Mouse (Mus musculus) midbrain, embryonic 12.5 days (tissue): ENCODE results near the gene Gm29427. TPM values are rescaled to one million over a fixed set of nuclear protein-coding genes. Genes with fewer than 3 reads are reported as not detected.

Experiments
- ATAC-seq: fragments of 200-750 bp; cut with Nextera tagmentation; 2 replicates; pipeline ENCODE4 v1.8.0; 2017; ENCODE audit warnings: low read depth, moderate TSS enrichment, moderate library complexity; ENCODE audit not compliant: low FRiP score
- H3K27ac ChIP-seq: fragments of 300-500 bp; sonication (generic); replicated peaks from 2 replicates; pipeline ENCODE4 v1.5.1; 2016; ENCODE audit warnings: mild to moderate bottlenecking
- H3K27me3 ChIP-seq: fragments of 300-500 bp; sonication (generic); 2 replicates; pipeline ENCODE4 v1.6.1; 2016; ENCODE audit warnings: mild to moderate bottlenecking
- H3K36me3 ChIP-seq: fragments of 300-500 bp; sonication (generic); 2 replicates; pipeline ENCODE4 v1.6.1; 2016
- H3K4me1 ChIP-seq: fragments of 300-500 bp; sonication (generic); 2 replicates; pipeline ENCODE4 v1.6.1; 2016
- H3K4me2 ChIP-seq: fragments of 300-500 bp; sonication (generic); replicated peaks from 2 replicates; pipeline ENCODE4 v1.6.1; 2016; ENCODE audit warnings: mild to moderate bottlenecking, moderate library complexity
- H3K4me3 ChIP-seq: fragments of 300-500 bp; sonication (generic); 2 replicates; pipeline ENCODE4 v1.5.1; 2016; ENCODE audit warnings: mild to moderate bottlenecking
- H3K9ac ChIP-seq: fragments of 300-500 bp; sonication (generic); replicated peaks from 2 replicates; pipeline ENCODE4 v1.6.1; 2016; ENCODE audit warnings: mild to moderate bottlenecking, moderate library complexity
- H3K9me3 ChIP-seq: fragments of 300-500 bp; sonication (generic); 2 replicates; pipeline ENCODE4 v1.6.1; 2016; ENCODE audit warnings: mild to moderate bottlenecking
- WGBS: fragments of 180-500 bp; shearing (Covaris S2); methylation state at CpG from one replicate; pipeline ENCODE4 v1.1.7; 2016; 5-methylcytosine and 5-hydroxymethylcytosine counted together
- polyA plus RNA-seq: library from polyadenylated mRNA; unstranded; fragments of >200 nt; fragmentation: Nextera tagmentation; extraction: Ambion mirVana; gene quantifications from 2 replicates; pipeline ENCODE4 v1.2.1, GENCODE M21; 2016

Gene Gm29427
- polyA plus RNA-seq, 1 experiment from 2014 or later = not detected

DNA sequence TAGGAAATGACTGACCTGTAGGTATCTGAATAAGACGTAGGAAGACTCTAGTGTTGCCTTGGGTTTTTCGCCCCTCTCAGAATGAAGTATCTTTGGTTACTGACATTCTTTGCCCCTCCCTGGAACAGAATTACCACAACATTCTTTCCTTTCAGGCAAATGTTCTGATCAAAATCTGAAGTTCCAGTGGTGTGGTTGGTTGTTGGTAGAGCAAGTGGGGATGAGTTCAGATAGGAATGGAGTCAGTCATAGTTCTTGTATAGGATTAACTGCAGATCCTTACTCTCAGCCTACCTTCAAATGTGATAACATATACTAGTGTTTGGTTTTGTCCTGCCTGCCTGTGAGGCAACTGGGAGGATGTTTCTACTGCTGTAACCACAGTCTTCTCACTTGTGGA is 86.1 kb downstream of the Gm29427 start, which contains the start of gene Zp3r:
Gene Zp3r (minus strand): TSS at position 101 of the 400 bp plus-strand sequence.
- Histone ChIP-seq H3K4me3 (no peak within 1 kb of the TSS), H3K36me3 (no peaks in the 10 kb centered on the region), H3K4me1 (no peaks in the 10 kb centered on the region), H3K27me3 (no peaks in the 10 kb centered on the region), H3K4me2 (no peak within 1 kb of the TSS), H3K27ac (no peak within 1 kb of the TSS), H3K9ac (no peak within 1 kb of the TSS), H3K9me3 (no peaks in the 10 kb centered on the region)
- no peak for ATAC-seq
- WGBS = 93% methylated on average over 2 of the region's 2 CpGs

Other genes starting within 250 kb of the Gm29427 start
- gene Zp3r, start 86.2 kb downstream of the Gm29427 start, polyA plus RNA-seq = not detected in 2 replicates
- not detected in 2 replicates for gene C4bp, start 54.2 kb downstream of the Gm29427 start, polyA plus RNA-seq
- 22.2 and 22.4 TPM in 2 replicates for gene Yod1, start 1.5 kb upstream of the Gm29427 start, polyA plus RNA-seq
- gene Pfkfb2, start 13.5 kb upstream of the Gm29427 start, polyA plus RNA-seq = 15.6 and 16.1 TPM in 2 replicates
- gene AA986860, start 16.2 kb upstream of the Gm29427 start, polyA plus RNA-seq = 0.54 and 0.56 TPM in 2 replicates
- gene Fcamr, start 85.1 kb upstream of the Gm29427 start, polyA plus RNA-seq = not detected in 2 replicates
- not detected in 2 replicates for gene Pigr, start 110.9 kb upstream of the Gm29427 start, polyA plus RNA-seq
- 0.48 TPM in 1 of 2 replicates, not detected in the other for gene Fcmr, start 149.9 kb upstream of the Gm29427 start, polyA plus RNA-seq
- not detected in 2 replicates for gene Il24, start 171.7 kb upstream of the Gm29427 start, polyA plus RNA-seq
- not detected in 2 replicates for gene Il20, start 195.7 kb upstream of the Gm29427 start, polyA plus RNA-seq
- not detected in 2 replicates for gene Il19, start 224.3 kb upstream of the Gm29427 start, polyA plus RNA-seq